Comparison of ENCODE assay signal across 8 mouse cellular contexts in genomic region chr9:118506020-118506403, GRCm38 (mm10). TPM values are rescaled to one million over a fixed set of nuclear protein-coding genes. Genes with fewer than 3 reads are reported as not detected.
DNase-seq lines count a peak whose midpoint lies in the region; ATAC-seq lines count a peak whose summit lies in the region.

Gene Golga4 (plus strand): TSS chr9:118506267.

- ATAC-seq in megakaryocyte, adult 5-6 weeks (ENCODE audit: poor library complexity, severe bottlenecking): peak; percentile 92

- peak; percentile 92 to 96 for DNase-seq in adrenal gland, adult (ENCODE audit: inconsistent age in 2 of 2, low spot score in 1 of 2)
- DNase-seq in embryo, embryonic 10 days (ENCODE audit: low spot score): peak; percentile 95
- DNase-seq in gastrocnemius, postnatal 10 days: peak; percentile 90
- DNase-seq in induced T-regulatory cell, adult 2 months (ENCODE audit: low read depth): peak; percentile 86
- DNase-seq in left cerebral cortex, adult 8-10 months (ENCODE audit: low spot score in 2 of 2): peak; percentile 85 to 92
- peak; percentile 92 to 97 for DNase-seq in right cerebral cortex, adult 2 months (ENCODE audit: low spot score in 2 of 2)
- peak; percentile 62 for DNase-seq in urinary bladder, postnatal 10 days (ENCODE audit: low spot score)

RNA-seq across cellular contexts. Expression of gene Golga4, which starts in this region (rescaled TPM):
- 100 to 1,000 TPM; 144 to 160 TPM for total RNA-seq in gastrocnemius, postnatal 10 days (2021)
- 100 to 1,000 TPM in 2 of 4 experiments, 10 to 100 TPM in 2; 97.1 to 109 (median 99.4) TPM for total RNA-seq in left cerebral cortex, adult 8-10 months (2022)
- total RNA-seq in megakaryocyte, adult 5-6 weeks (2015): 20.7 and 27.3 TPM in 2 replicates
- 46.0 and 57.2 TPM in 2 replicates for total RNA-seq in megakaryocyte, adult 5-6 weeks (2017)

Comparison
In these comparisons a context has a peak if more than half of its experiments do, and no peak if none do; other contexts are left out.
1. Peak in every context shown above with its lines: DNase-seq and ATAC-seq.